Mouse (Mus musculus) cerebellum, postnatal 14 days (tissue): ENCODE results near the gene Plau.

Source experiments
- DNase-seq, 2 experiments: peaks; one replicate each; pipeline ENCODE4 v3.0.0; 2021; ENCODE audit warnings: mixed read lengths in 2 of 2

Gene Plau

DNA sequence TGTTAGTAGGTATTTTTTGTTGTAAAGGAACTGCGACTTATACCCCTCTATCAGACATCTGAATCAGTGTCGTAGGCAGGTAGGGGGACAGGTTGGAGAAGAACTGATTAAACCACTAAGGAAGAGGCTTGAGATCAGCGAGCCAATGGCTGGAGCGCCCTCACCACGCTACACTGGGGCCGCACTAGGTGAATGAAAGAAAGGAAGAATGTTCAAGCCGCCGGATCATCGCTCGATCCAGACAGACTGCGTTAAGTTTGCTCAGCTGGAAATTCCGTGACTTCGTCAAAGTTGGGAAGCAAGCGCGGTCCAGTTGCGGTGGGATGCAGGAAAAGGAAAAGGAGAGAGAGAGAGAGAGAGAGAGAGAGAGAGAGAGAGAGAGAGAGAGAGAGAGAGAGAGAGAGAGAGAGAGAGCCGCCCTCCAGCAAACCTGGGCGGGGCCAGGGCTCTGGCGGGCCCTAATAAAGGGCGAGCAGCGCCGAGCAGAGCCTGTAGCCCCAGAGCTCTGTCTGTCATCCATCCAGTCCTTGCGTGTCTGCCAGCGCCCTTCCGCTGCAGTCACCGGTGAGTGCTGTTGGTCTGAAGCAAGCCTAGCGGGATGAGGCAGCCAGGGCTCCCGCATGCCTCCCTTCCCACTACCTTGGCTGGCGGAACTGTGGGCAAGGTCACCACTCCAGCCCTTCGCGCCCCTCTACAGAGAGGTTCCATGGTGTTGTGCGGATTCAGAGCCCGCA is at the start of gene Plau:
TSS of gene Plau (plus strand) at position 490 of the 734 bp plus-strand sequence.
- DNase-seq, result peak; percentile 65 to 70

- DNase-seq, result no peak
Measured at GRCm38 (mm10) chr14:20788151-20788550, 48.3 kb upstream of the Plau start.

- no peak for DNase-seq
Measured at GRCm38 (mm10) chr14:20789593-20789992, 46.9 kb upstream of the Plau start.

- no peak for DNase-seq
Measured at GRCm38 (mm10) chr14:20790445-20790844, 46.0 kb upstream of the Plau start.

DNA sequence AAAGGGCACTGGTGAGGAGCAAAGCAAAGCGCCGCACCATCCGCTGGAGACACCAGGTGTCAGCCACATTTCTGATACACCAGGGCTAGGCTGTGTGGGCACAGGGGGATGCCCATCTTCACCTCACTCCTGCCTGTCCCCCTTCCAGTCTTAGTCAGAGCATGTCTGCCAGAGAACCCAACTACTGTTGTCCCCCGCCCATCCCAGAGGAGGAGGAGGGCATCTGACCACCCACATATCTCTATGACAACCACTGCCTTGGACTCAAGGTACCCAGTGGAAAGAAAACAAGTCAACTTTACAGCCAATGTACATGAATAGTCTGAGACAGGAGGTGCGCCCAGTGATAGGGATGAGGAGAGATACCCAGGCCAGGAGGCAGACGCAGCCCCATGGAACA is 45.5 kb upstream of the Plau start:
- DNase-seq, result no peak

DNA sequence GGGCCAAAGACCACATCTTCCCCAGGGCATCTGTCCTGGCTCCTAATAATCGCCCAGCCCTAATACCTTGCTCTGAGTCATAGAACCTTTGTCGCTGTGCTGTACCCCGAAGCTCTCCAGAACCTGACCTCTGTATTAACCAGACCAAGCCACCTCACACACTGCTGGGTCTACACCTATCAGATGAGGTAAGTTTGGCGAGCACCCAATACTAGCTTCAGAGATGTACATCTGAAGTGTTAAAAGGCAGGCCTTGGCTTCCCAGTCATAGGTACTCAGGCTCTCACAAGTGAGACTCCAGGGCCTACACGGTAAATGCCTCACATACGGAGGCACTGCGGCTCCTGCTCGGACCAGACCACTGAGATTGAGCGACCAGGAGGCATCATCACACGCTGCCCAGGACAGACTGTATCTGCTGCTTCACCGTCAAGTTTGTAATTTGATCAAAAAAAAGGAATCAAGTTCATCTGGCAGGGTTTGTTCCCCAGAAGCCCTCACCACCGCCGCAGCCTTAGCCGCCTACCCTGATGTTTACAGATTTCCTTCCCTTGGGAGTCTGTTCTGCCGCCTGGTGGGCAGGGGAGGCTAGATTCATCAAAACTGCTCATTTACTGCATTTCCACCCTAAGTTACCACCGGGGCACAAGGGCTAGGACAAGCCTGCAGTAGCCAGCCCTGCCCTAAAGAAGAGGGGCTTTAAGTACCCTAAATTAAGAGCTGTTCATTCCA is 44.8 kb upstream of the Plau start:
- DNase-seq, result no peak

DNA sequence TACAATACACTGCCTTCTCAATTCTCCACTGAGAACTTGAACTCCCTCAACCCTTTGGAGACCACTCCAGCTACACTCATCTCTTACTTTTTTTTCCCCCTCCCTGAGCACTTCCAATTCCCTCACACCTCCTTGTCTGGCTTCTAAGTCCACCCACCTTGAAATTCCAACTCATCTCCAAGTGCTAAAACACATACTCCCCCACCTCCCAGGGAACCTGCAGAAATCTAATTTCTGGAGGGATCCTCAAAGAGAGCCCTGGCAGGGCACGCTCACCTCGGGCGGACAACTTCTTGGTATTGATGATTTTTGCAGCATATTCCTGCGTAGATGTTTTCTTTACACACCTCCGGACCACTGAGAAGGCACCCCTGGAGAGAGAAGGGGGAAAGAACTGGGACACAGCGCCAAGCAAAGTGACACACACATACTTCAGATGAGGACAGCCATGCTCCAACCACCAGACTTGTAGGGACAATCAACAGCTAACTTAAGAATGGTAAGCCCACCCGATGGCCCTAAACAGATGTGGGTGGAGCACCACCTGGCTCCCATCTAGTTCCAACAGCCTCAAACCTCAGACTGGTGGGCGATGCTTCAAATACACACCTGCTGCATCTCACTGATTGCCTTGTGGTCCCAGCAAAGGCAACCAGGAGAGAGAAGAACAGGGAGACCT is 44.1 kb upstream of the Plau start:
- no peak for DNase-seq

DNA sequence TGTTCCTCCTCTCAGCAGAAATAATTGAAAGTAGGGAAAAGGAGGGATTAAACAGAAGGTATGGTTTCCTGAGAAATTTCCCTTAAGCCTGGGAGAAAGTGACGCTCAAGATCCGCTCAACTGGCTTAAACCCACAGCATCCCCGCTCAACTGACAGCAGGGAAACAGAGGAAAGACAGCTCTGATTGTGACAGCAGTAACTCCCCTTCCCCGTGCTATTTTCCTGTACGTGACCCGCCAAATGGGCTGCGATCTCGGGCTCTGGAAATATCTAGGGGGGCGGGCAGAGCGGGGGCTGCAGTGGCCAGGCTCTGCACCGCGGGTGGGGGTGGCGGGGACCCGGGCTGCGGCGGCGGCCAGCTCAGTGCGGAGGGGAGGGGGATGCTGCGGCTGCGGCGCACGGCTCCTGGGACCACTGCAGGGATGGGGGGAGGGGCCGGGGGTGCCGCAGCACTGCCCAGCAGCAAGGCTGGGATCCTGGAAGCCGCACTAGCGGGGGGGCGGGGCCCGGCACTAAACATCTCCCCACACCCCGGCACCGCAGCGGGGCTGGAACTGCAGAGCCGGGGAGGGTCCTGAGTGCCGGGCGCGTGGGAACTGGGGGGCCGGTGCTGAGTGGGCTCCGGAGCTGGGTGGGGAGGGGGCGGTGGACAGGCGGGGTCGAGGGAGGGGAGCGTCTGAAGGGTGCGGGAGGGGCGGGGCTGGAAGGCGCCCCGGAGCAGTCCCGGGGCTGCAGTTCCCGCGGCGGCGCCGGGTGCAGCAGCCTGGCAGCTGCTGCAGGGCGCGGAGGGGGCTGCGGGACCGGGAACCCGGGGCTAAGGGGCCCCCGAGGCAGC is 43.3 kb upstream of the Plau start:
- DNase-seq, result peak; percentile 46 to 64

- peak; percentile 78 to 86 for DNase-seq
Measured at GRCm38 (mm10) chr14:20793758-20794531, 42.5 kb upstream of the Plau start, which contains the start of gene Camk2g. Gene Camk2g, minus strand, starts transcription at chr14:20794088.

DNA sequence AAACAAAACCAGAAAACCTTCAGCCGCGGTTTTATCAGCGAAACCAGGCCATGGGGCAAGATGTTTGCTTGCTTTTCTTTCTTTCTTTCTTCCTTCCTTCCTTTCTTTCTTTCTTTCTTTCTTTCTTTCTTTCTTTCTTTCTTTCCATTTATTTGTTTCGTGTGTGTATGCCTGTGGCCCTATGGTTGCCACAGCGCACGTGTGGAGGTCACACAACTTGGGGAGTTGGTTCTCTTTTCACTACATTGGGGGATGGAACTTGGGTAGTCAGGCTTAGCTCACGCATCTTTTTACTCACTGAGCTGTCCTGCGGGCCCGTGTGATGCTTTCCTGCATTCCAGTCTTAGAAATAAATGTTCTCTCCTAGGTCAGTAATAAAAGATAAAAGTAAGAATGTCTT is 41.9 kb upstream of the Plau start:
- no peak for DNase-seq

GRCm38 (mm10) chr14:20795423-20796152 is 40.9 kb upstream of the Plau start:
- DNase-seq, result no peak

DNA sequence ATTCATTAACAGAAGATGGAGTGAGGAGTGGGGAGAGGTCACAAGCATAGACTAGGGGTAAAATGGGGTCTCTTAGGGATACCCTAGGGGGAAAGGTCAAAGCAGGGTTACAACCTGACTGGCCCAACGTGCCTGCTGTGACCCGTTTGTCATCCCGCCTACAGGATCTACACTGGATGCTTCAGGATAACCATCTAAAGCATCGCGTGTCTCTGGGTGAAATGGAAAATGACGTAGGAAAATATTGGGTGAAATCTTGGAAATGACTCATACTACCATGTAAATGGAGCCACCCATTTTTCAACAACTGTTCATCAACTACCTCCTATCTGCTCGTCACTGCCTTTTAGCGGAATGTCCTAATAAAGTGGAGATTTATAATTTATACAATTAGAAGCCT is 40.3 kb upstream of the Plau start:
- no peak for DNase-seq

GRCm38 (mm10) chr14:20796643-20797042 is 39.8 kb upstream of the Plau start:
- no peak for DNase-seq

GRCm38 (mm10) chr14:20798300-20798699 is 38.2 kb upstream of the Plau start:
- no peak for DNase-seq

GRCm38 (mm10) chr14:20798761-20799160 is 37.7 kb upstream of the Plau start:
- DNase-seq, result peak; percentile 93 to 97

DNA sequence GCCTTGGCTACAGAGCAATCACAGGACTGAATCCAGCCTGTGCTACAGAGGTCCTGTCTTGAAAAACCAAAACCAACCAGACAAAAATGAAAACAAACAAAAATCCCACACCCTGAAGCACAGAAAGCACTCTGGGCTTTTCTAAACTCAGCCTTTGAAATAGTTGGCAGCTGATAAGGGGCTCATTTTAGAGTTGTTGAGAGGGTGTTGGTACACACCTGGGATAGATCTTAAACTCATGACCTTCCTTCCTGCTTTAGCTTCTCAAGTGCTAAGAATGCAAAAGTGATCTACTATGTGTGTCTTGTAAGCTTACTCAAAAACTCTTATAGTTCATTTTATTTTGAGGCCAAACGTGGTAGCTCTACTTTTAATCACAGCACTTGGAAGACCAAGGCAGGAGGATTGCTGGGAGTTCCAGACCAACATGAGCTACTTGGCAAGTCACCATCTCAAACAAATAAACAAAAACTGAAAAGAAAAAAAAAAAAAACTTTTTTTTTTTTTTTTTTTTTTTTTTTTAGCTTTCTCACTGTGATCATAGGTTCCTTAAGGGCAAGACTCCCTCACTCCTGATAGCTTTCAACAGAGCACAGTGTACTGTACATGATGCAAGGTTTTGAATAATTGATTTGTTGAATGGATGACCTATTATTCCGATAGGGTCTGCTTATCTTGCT is 33.4 kb upstream of the Plau start:
- no peak for DNase-seq

GRCm38 (mm10) chr14:20803606-20803938 is 32.9 kb upstream of the Plau start:
- DNase-seq, result peak; percentile 78 to 83

- no peak for DNase-seq
Measured at GRCm38 (mm10) chr14:20804481-20804880, 32.0 kb upstream of the Plau start.

GRCm38 (mm10) chr14:20804964-20805672 is 31.3 kb upstream of the Plau start:
- DNase-seq, result peak; percentile 69 to 79
